Mouse (Mus musculus) hindbrain, embryonic 12.5 days (tissue): ENCODE measurements around the gene Brms1l. TPM values are rescaled to one million over a fixed set of nuclear protein-coding genes. Genes with fewer than 3 reads are reported as not detected.
A peak's percentile ranks its signal among the peaks of the same experiment; 100 is the strongest.
"Not testable (repeated sequence)": the region's sequence is repeated elsewhere in the genome, so short reads cannot be mapped to it uniquely, and the experiment has no call there.

ENCODE experiments used
- ATAC-seq: fragments of 200-750 bp; cut with Nextera tagmentation; 2 replicates; pipeline ENCODE4 v1.8.0; 2017; ENCODE audit warnings: moderate TSS enrichment; ENCODE audit not compliant: low FRiP score
- H3K27ac ChIP-seq: fragments of 300-500 bp; sonication (generic); 2 replicates; pipeline ENCODE4 v1.5.1; 2016; ENCODE audit warnings: mild to moderate bottlenecking
- H3K27me3 ChIP-seq: fragments of 300-500 bp; sonication (generic); 2 replicates; pipeline ENCODE4 v1.6.1; 2016; ENCODE audit warnings: mild to moderate bottlenecking
- H3K36me3 ChIP-seq: fragments of 300-500 bp; sonication (generic); 2 replicates; pipeline ENCODE4 v1.6.1; 2016; ENCODE audit warnings: mild to moderate bottlenecking
- H3K4me1 ChIP-seq: fragments of 300-500 bp; sonication (generic); 2 replicates; pipeline ENCODE4 v1.6.1; 2016
- H3K4me2 ChIP-seq: fragments of 300-500 bp; sonication (generic); replicated peaks from 2 replicates; pipeline ENCODE4 v1.6.1; 2016; ENCODE audit warnings: mild to moderate bottlenecking
- H3K4me3 ChIP-seq: fragments of 300-500 bp; sonication (generic); 2 replicates; pipeline ENCODE4 v1.5.1; 2016; ENCODE audit warnings: mild to moderate bottlenecking
- H3K9ac ChIP-seq: fragments of 300-500 bp; sonication (generic); 2 replicates; pipeline ENCODE4 v1.6.1; 2016; ENCODE audit warnings: mild to moderate bottlenecking, moderate library complexity
- H3K9me3 ChIP-seq: fragments of 300-500 bp; sonication (generic); replicated peaks from 2 replicates; pipeline ENCODE4 v1.6.1; 2016; ENCODE audit warnings: mild to moderate bottlenecking
- WGBS: fragments of 180-500 bp; shearing (Covaris S2); methylation state at CpG from one replicate; pipeline ENCODE4 v1.1.7; 2016; 5-methylcytosine and 5-hydroxymethylcytosine counted together
- polyA plus RNA-seq: library from polyadenylated mRNA; unstranded; fragments of >200 nt; fragmentation: Nextera tagmentation; extraction: Ambion mirVana; gene quantifications from 2 replicates; pipeline ENCODE4 v1.2.1, GENCODE M21; 2016

Gene Brms1l
- polyA plus RNA-seq = 45.3 and 45.6 TPM in 2 replicates

DNA sequence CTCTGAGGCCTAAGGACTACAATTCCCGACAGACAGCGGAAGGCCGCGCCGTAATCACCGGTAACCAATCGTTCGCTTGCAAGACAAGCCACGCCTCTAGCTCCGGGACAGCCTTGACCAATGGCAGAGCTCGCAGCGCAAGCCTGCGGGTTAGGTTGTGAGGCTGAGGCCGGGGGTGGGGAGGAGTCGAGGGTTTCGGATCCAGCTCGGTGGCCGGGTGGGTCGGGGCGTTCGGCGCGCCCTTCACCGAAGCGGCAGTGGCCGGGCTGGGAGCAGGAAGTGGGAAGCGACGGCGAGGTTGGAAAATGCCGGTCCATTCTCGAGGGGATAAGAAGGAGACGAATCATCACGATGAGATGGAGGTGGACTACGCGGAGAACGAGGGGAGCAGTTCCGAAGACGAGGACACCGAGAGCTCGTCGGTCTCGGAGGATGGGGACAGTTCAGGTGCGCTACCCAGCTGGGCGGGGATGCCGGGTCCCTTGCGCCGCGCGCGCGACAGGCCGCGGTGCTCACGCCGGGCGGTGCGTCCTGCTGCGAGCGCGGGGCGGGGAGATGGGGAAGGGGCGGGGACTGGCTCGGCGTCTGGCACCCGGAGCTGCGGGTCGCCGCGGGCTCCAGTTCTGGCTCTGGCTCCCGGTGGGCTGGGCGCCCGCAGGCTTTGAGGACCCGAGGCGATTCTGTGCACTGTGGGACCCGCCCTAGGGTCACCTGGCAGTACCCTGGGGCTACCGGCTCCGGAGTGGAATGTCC lies at the start of gene Brms1l:
Brms1l (plus strand) TSS at position 126 of the 753 bp plus-strand sequence.
- Histone ChIP-seq H3K4me3 (peak within 1 kb of the TSS; percentile 70), H3K36me3 (no peaks in the 10 kb centered on the region), H3K9me3 (no peaks in the 10 kb centered on the region), H3K4me1 (peaks cover 8% of the 10 kb centered on the region), H3K27me3 (no peaks in the 10 kb centered on the region), H3K4me2 (peak within 1 kb of the TSS; percentile 75), H3K27ac (peak within 1 kb of the TSS; percentile 94), H3K9ac (peak within 1 kb of the TSS; percentile 70)
- ATAC-seq = peak; percentile 100
- WGBS = under 1% methylated on average over 76 of the region's 77 CpGs

DNA sequence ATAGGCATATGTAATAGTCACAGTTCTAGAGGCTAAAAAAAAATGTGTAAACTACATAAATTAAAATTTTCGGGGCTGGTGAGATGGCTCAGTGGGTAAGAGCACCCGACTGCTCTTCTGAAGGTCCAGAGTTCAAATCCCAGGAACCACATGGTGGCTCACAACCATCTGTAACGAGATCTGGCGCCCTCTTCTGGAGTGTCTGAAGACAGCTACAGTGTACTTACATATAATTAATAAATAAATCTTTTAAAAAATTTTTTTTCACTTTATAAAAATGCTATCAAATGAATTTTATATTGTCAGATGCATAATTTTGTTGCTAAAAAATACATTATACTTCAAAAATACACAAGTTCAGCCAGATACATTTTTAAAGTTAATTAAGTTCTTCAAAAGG lies 41.6 kb upstream of the Brms1l start:
- H3K4me2 ChIP-seq, H3K4me3 ChIP-seq, H3K36me3 ChIP-seq, H3K4me1 ChIP-seq, H3K27ac ChIP-seq, H3K27me3 ChIP-seq, H3K9ac ChIP-seq, ATAC-seq, H3K9me3 ChIP-seq: not testable (repeated sequence)
- 75% methylated on average over 4 of the region's 4 CpGs for WGBS

DNA sequence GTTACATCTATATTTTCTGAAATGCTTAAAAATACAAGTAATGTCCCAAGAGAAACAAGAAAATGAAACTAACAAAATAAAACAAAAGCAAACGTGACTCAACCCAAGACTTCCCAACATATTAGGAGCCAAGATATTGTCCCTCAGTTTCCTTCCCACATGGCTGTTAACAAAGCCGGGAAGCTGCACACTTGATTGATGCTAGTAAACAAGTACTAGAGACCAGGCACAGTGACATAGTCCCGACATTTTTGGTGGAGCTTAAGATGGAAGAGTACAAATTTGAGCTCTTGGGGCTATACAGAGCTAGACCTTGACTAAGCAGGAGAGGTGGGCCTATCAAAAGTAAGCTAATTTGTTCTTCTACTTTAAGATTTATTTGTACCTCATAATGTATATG lies 39.0 kb upstream of the Brms1l start:
- Histone ChIP-seq H3K4me3 (no peak overlapping the region), H3K4me2 (no peak overlapping the region), H3K4me1 (no peaks in the 10 kb centered on the region), H3K36me3 (no peaks in the 10 kb centered on the region), H3K27ac (no peak overlapping the region), H3K27me3 (no peaks in the 10 kb centered on the region), H3K9me3 (no peaks in the 10 kb centered on the region), H3K9ac (no peak overlapping the region)
- ATAC-seq = no peak
- 88% methylated on average over 3 of the region's 3 CpGs for WGBS

DNA sequence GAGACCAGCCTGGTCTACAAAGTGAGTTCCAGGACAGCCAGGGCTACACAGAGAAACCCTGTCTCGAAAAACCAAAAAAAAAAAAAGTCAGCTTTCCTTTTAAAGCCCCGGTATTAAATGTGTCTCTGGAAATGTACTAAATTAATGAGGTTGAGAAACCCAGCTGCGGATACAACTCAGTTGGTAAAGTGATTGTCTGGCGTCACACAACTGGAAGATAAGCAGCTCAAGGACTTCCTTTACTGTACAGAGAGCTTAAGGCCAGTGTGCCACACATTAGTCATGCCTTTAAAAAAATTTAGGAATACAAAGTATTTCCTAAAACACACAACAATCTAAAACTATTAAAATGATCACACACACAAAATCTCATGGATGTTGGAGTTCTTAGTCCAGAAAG lies 37.4 kb upstream of the Brms1l start:
- H3K4me1 ChIP-seq = no peaks in the 10 kb centered on the region
- no peaks in the 10 kb centered on the region for H3K9me3 ChIP-seq
- no peak for ATAC-seq
- H3K4me3 ChIP-seq = no peak overlapping the region
- 89% methylated on average over 4 of the region's 4 CpGs for WGBS
- no peak overlapping the region for H3K4me2 ChIP-seq
- H3K36me3 ChIP-seq = no peaks in the 10 kb centered on the region
- H3K9ac ChIP-seq = no peak overlapping the region
- H3K27ac ChIP-seq = no peak overlapping the region
- no peaks in the 10 kb centered on the region for H3K27me3 ChIP-seq

DNA sequence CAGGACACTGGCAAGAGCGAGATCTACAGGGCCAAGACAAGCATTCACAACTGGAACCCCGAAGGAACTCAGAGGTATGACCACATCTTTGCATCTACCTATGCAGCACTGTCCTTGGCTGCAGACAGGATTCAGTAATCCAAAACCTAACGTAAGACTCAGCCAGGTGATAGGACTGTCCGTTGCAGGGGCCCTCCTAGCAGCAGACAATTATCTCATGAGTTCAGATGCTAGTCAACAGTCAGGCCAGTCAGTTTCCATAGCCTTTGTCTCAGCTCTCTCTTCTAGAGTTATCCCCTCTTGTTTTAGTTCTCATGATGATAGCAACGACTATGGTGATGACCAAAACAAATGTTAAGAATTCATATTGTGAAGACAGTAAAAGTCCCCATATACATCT lies 36.0 kb upstream of the Brms1l start:
- no peak overlapping the region for H3K4me2 ChIP-seq
- H3K36me3 ChIP-seq = no peaks in the 10 kb centered on the region
- no peak for ATAC-seq
- H3K27me3 ChIP-seq = no peaks in the 10 kb centered on the region
- no peak overlapping the region for H3K27ac ChIP-seq
- no peaks in the 10 kb centered on the region for H3K4me1 ChIP-seq
- H3K9ac ChIP-seq = no peak overlapping the region
- H3K9me3 ChIP-seq = no peaks in the 10 kb centered on the region
- WGBS = 91% methylated on average over 5 of the region's 5 CpGs
- no peak overlapping the region for H3K4me3 ChIP-seq

DNA sequence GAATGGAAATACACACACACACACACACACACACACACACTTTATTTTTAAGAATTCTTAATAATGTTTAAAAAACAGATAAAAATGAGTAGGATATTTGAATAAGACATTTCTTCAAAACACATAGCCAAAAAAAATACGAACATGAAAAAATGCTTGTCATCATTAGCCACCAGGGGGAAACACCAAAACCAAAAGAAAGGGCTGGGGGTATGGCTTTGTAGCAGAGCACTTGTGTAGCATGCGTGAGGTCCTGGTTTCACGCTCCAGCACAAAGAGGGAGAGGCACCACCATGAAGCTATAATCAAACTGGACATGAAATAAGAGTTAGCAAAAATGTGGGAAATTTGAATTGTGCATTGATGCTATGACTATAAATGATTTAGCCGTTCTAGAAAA lies 35.0 kb upstream of the Brms1l start:
- WGBS = 91% methylated on average over 4 of the region's 4 CpGs
- H3K27me3 ChIP-seq = no peaks in the 10 kb centered on the region
- H3K9me3 ChIP-seq = no peaks in the 10 kb centered on the region
- no peak overlapping the region for H3K9ac ChIP-seq
- no peaks in the 10 kb centered on the region for H3K4me1 ChIP-seq
- no peak for ATAC-seq
- H3K4me3 ChIP-seq = no peak overlapping the region
- no peak overlapping the region for H3K27ac ChIP-seq
- no peak overlapping the region for H3K4me2 ChIP-seq
- no peaks in the 10 kb centered on the region for H3K36me3 ChIP-seq

DNA sequence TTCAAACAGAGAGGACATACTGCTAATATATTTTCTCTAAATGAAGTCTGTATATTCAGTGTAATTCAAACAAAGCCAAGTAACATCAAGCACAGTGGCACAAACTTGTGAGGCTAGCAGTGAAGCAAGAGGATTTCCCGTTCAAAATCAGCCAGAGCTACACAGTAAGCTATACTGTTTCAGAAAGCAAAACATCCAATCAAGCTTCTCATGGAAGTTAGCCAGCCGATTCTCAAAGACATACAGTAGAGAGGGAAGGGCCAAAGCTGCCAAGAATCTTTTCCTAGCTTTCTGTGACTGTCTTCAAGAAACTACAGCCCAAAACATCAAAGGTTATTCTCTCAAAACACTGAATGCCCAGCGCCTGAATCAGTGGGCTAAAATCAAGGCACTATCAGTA lies 31.1 kb upstream of the Brms1l start:
- no peak overlapping the region for H3K27ac ChIP-seq

DNA sequence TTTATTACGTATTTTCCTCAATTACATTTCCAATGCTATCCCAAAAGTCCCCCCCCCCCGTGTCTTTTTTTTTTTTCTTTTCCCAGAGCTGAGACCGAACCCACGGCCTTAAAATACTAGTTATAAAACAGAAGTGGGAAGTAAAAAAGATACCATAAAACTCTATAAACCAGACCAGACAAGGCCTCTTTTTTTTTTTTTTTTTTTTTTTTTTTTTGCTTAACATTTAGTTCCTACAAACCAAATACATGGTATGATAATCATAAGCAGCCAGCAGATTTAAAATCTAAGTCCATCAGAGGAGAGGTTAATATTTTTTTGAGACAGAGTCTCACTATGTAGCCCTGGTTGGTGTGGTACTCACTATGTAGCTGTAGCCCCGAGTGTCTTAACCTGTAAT lies 19.6 kb upstream of the Brms1l start:
- Histone ChIP-seq H3K9ac (no peak overlapping the region), H3K36me3 (no peaks in the 10 kb centered on the region), H3K9me3 (no peaks in the 10 kb centered on the region), H3K4me3 (no peak overlapping the region), H3K27ac (no peak overlapping the region), H3K4me2 (no peak overlapping the region), H3K4me1 (peaks cover 7% of the 10 kb centered on the region), H3K27me3 (no peaks in the 10 kb centered on the region)
- ATAC-seq = no peak
- 96% methylated on average over 5 of the region's 5 CpGs for WGBS

More for the DNA sequence above, 31.1 kb upstream of the Brms1l start:
- Histone ChIP-seq H3K9me3 (no peaks in the 10 kb centered on the region), H3K9ac (no peak overlapping the region), H3K4me3 (no peak overlapping the region), H3K4me1 (no peaks in the 10 kb centered on the region), H3K27me3 (no peaks in the 10 kb centered on the region), H3K4me2 (no peak overlapping the region), H3K36me3 (no peaks in the 10 kb centered on the region)
- 67% methylated on average over 3 of the region's 3 CpGs for WGBS
- no peak for ATAC-seq

DNA sequence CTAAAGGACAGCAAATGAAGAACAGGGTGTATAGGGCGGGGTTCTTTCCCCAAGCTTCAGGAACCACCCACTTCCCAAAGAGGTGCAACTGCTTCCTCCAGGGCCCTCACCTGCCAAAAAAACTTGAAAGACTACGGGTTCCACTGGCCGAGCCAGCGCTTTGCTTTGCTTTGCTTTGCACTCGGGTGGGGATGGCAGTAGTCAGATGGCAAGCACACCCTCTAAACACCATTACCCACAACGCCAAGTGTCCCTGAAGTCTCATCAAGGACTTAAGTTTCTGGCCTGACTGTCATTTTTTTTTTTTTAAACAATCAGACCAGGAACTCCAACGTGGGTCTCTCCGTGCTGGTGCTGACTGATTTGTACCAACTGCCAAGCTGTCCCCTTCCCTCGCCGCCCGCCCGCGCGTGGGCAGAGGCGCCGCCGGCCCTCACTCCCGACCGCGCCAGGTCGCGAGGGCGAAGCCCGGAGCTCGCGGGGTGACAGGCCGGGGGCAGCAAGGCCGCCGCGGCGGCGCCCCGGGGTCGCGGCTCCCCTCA lies 15.9 kb upstream of the Brms1l start:
- H3K9me3 ChIP-seq = no peaks in the 10 kb centered on the region
- H3K27ac ChIP-seq = peak overlapping the region; percentile 97
- ATAC-seq = peak; percentile 67
- peak overlapping the region; percentile 87 for H3K4me3 ChIP-seq
- no peaks in the 10 kb centered on the region for H3K27me3 ChIP-seq
- peak overlapping the region; percentile 91 for H3K9ac ChIP-seq
- WGBS = 1% methylated on average over 35 of the region's 35 CpGs
- no peaks in the 10 kb centered on the region for H3K36me3 ChIP-seq
- H3K4me2 ChIP-seq = peak overlapping the region; percentile 73
- peaks cover 7% of the 10 kb centered on the region for H3K4me1 ChIP-seq

DNA sequence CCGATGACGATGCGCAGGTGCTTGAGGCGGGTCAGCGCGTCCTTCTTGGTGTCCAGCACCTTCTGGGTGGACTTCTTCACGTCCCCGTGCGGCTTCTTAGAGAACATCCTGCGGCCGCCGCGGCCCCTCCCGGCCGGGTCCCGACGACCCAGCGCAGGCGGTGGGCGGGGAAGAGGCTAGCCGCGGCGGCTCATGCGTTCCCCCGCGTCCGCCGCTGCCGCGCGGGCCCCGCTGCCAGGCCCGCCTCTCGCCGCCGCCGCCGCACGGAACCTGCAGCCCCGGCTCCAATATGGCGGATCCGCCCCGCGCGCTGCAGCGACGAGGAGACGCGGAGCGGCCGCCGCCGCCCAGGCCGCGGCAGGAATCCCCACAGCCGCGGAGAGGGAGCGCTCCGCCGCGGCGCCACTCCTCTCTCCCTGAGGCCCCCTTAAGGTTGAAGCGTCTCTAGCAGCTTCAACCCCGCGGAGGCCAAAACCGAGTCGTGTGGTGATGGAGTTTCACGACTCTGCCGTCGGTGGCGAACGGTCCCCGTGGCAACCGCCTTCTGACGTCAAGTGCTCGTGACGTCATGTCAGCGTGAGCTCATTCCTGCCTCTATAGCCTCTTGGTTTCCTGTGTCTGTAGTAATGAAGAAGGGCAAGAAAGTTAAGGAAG lies 15.3 kb upstream of the Brms1l start, which contains the start of gene Ralgapa1:
Ralgapa1 (minus strand) TSS at position 507 of the 654 bp plus-strand sequence.
- no peaks in the 10 kb centered on the region for H3K27me3 ChIP-seq
- H3K4me2 ChIP-seq = peak within 1 kb of the TSS; percentile 73
- H3K27ac ChIP-seq = peak within 1 kb of the TSS; percentile 97
- H3K36me3 ChIP-seq = no peaks in the 10 kb centered on the region
- peaks cover 7% of the 10 kb centered on the region for H3K4me1 ChIP-seq
- peak; percentile 95 for ATAC-seq
- 0% methylated on average over 60 of the region's 78 CpGs for WGBS
- peak within 1 kb of the TSS; percentile 87 for H3K4me3 ChIP-seq
- no peaks in the 10 kb centered on the region for H3K9me3 ChIP-seq
- peak within 1 kb of the TSS; percentile 91 for H3K9ac ChIP-seq

DNA sequence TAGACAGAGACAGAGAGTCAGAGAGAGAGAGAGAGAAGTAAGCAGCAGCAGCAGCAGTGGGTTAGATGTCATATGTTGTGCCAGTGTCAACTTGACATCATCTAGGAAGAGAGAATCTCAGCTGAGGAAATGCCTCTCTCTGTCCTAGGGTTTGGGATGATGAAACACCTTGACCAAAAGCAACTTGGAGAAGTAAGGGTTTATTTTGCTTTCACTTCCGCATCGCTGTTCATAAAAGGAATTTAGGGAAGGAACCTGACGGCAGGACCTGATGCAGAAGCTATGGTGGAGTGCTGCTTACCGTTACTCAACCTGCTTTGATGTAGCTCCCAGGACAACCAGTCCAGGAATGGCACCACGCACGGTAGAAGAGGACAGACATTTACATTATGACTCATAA lies 12.1 kb upstream of the Brms1l start:
- no peak overlapping the region for H3K4me3 ChIP-seq
- no peaks in the 10 kb centered on the region for H3K9me3 ChIP-seq
- no peaks in the 10 kb centered on the region for H3K27me3 ChIP-seq
- H3K4me2 ChIP-seq = no peak overlapping the region
- WGBS = 87% methylated on average over 6 of the region's 6 CpGs
- ATAC-seq = no peak
- no peak overlapping the region for H3K9ac ChIP-seq
- peaks cover 5% of the 10 kb centered on the region for H3K4me1 ChIP-seq
- no peaks in the 10 kb centered on the region for H3K36me3 ChIP-seq
- H3K27ac ChIP-seq = no peak overlapping the region

DNA sequence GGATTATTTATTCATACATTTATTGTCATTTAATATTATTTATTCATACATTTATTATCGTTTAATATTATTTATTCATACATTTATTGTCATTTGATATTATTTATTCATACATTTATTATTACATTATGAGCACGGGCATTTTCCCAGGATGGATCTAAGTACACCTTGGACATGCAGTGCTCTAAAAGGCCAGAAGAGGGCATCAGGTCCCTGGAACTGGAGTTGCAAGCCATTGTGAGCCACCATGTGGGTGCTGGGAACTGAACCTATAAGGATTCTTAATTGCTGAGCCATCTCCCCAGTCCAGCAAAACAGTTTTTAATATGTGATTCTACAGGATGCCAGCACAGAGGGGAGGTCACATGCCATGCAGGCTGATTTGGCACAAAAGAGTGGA lies 10.6 kb upstream of the Brms1l start:
- no peak overlapping the region for H3K4me3 ChIP-seq
- no peaks in the 10 kb centered on the region for H3K36me3 ChIP-seq
- H3K9ac ChIP-seq = no peak overlapping the region
- no peak overlapping the region for H3K27ac ChIP-seq
- WGBS = 89% methylated on average over 2 of the region's 2 CpGs
- H3K27me3 ChIP-seq = no peaks in the 10 kb centered on the region
- no peak overlapping the region for H3K4me2 ChIP-seq
- no peaks in the 10 kb centered on the region for H3K4me1 ChIP-seq
- no peaks in the 10 kb centered on the region for H3K9me3 ChIP-seq
- ATAC-seq = no peak
